In the genomic region with DNA sequence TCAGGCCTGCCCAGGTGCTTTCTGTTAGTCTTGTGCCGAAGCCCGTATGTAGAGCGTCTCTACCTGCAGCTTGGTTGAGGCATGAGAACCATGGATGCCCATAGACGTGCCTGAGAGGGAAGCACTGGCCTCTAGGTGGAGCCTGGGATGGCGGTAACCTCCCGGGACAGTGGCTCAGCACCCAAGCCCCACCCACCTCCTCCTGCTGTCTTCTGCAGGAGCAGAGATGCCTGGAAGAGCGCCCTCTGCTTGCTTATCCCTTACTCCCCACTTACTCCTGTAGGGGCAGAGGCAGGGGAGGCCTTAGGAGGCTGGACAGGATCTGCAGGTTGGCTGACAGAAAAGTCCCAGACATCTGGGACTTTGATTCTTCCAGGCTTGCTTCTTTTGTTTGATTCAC, we compare ENCODE assay signal across 7 mouse cellular contexts.
DNase-seq lines count a peak whose midpoint lies in the region; ATAC-seq and TF ChIP-seq lines count a peak whose summit lies in the region.

No protein-coding gene starts in this region.

- intact Hi-C loops in heart, postnatal 10 days (cut with DNase I), result no loop called here

- no peak for ATAC-seq in lung, postnatal 0 days
- ATAC-seq in hindbrain, embryonic 11.5 days (ENCODE audit: low FRiP score), result no peak

- H3K4me1 ChIP-seq in lung, postnatal 0 days (ENCODE audit: insufficient read depth, low read depth, low read length), result no peaks in the 10 kb centered on the region
- H3K4me1 ChIP-seq in hindbrain, embryonic 11.5 days (replicated peaks; ENCODE audit: control insufficient read depth, insufficient read depth, low read length), result no peaks in the 10 kb centered on the region

- no peaks in the 10 kb centered on the region for H3K27me3 ChIP-seq in lung, postnatal 0 days (replicated peaks; ENCODE audit: insufficient read depth, low read length)
- no peaks in the 10 kb centered on the region for H3K27me3 ChIP-seq in hindbrain, embryonic 11.5 days (ENCODE audit: control insufficient read depth, insufficient read depth, low read length)

- TF ChIP-seq EP300 in lung, postnatal 0 days (IDR thresholded peaks at IDR 0.05), result no peak

- H3K9ac ChIP-seq in lung, postnatal 0 days (replicated peaks; ENCODE audit: low read depth), result no peak overlapping the region
- H3K9ac ChIP-seq in hindbrain, embryonic 11.5 days (ENCODE audit: low read depth, low read length), result no peak overlapping the region

- no peaks in the 10 kb centered on the region for H3K9me3 ChIP-seq in lung, postnatal 0 days (ENCODE audit: low read length)
- peaks cover 4% of the 10 kb centered on the region; the same call in 1 of the 2 replicates for H3K9me3 ChIP-seq in hindbrain, embryonic 11.5 days (ENCODE audit: control insufficient read depth, low read length)

- peak; percentile 28 for TF ChIP-seq CTCF in lung, postnatal 0 days (IDR thresholded peaks at IDR 0.05)

- no peaks in the 10 kb centered on the region for H3K36me3 ChIP-seq in lung, postnatal 0 days (ENCODE audit: insufficient read depth, low read length)
- H3K36me3 ChIP-seq in hindbrain, embryonic 11.5 days (ENCODE audit: control insufficient read depth, insufficient read depth, low read length), result no peaks in the 10 kb centered on the region

- H3K4me3 ChIP-seq in lung, postnatal 0 days (ENCODE audit: low read depth, low read length), result no peak overlapping the region
- no peak overlapping the region for H3K4me3 ChIP-seq in hindbrain, embryonic 11.5 days (ENCODE audit: low read depth, low read length)

- no peak overlapping the region for H3K4me2 ChIP-seq in lung, postnatal 0 days (replicated peaks; ENCODE audit: low read depth, low read length)
- no peak overlapping the region for H3K4me2 ChIP-seq in hindbrain, embryonic 11.5 days (replicated peaks; ENCODE audit: low read depth, low read length)

- peak; percentile 14 for DNase-seq in lung, postnatal 0 days (ENCODE audit: low spot score)
- DNase-seq in lung, postnatal 14 days, result no peak
- peak; percentile 97 for DNase-seq in ZHBTc4 (ENCODE audit: low read depth, low spot score)
- peak; percentile 40 for DNase-seq in embryo, embryonic 11 days
- DNase-seq in retina, embryonic 14.5 days (ENCODE audit: low spot score), result peak; percentile 55
- DNase-seq in heart, postnatal 10 days, result no peak
- DNase-seq in hindbrain, embryonic 11.5 days (ENCODE audit: low spot score), result no peak

- H3K27ac ChIP-seq in lung, postnatal 0 days (ENCODE audit: low read length), result no peak overlapping the region
- no peak overlapping the region for H3K27ac ChIP-seq in hindbrain, embryonic 11.5 days (ENCODE audit: low read depth, low read length)

- WGBS in lung, postnatal 0 days, result 28% methylated on average over 7 of the region's 7 CpGs
- WGBS in hindbrain, embryonic 11.5 days, result 31% methylated on average over 7 of the region's 7 CpGs

Comparison
In these comparisons a context has a peak if more than half of its experiments do, and no peak if none do; other contexts are left out.
1. DNase-seq: peak in lung, postnatal 0 days (single experiment), ZHBTc4 (single experiment), embryo, embryonic 11 days (single experiment) and retina, embryonic 14.5 days (single experiment); none in lung, postnatal 14 days (single experiment), heart, postnatal 10 days (0 of 2) and hindbrain, embryonic 11.5 days (single experiment).